Mouse (Mus musculus): ENCODE results near the gene Pdzd7.

DNA sequence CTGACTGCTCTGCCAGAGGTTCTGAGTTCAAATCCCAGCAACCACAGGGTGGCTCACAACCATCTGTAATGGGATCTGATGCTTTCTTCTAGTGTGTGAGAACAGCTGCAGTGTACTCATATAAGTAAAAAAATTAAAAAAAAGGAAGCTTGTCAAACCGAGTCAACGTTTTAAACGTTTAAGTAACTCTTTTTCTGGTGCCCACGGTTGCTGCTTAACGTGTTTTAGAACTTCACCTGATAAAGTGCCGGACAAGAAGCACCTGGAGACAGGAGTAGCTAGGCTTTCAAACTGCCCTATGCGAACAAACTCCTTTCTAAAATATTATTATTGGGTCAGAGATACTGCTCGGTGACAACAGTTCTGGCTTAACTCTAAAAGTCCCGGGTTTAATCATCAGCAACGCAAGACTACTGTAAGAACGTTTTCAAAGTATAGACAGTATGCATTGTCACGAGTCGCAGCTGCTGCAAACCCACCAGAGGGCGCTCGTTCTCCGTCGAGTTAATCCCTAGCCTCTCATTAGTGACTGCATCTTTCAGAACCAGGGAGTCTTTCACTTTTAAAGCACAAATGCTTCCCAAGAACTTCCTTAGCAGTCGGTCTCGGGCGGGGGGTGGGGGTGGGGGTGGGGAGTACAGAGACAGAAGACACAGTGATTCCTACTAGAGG lies 28.5 kb upstream of the Pdzd7 start:
- peak; percentile 95 for TF ChIP-seq CTCF (IDR thresholded peaks at IDR 0.05; ENCODE audit: borderline replicate concordance, extremely low read depth, insufficient read depth, insufficient read length)
- TF ChIP-seq POLR2A (IDR thresholded peaks at IDR 0.05; ENCODE audit: borderline replicate concordance, extremely low read depth, insufficient read depth, insufficient read length, poor library complexity, severe bottlenecking) = no peak
